Mouse (Mus musculus): Measurements from ENCODE around the gene Smox. TPM values are rescaled to one million over a fixed set of nuclear protein-coding genes. Genes with fewer than 3 reads are reported as not detected.

Gene Smox
- polyA plus RNA-seq, 1 experiment from 2014 or later = 35.7 TPM

GRCm38 (mm10) chr2:131562586-131563122 is 71.4 kb downstream of the Smox start:
- Histone ChIP-seq H3K4me1 (ENCODE audit: control insufficient read depth, insufficient read depth, low read length) (peaks cover 12% of the 10 kb centered on the region), H3K9ac (ENCODE audit: low read length) (peak overlapping the region; percentile 65), H3K27me3 (ENCODE audit: control insufficient read depth, insufficient read depth, low read length) (peaks cover 61% of the 10 kb centered on the region), H3K4me2 (ENCODE audit: low read depth, low read length) (peak overlapping the region; percentile 75), H3K9me3 (replicated peaks; ENCODE audit: control insufficient read depth, low read length) (no peaks in the 10 kb centered on the region), H3K36me3 (ENCODE audit: control insufficient read depth, insufficient read depth, low read length) (no peaks in the 10 kb centered on the region), H3K27ac (ENCODE audit: low read length) (no peak overlapping the region), H3K4me3 (replicated peaks; ENCODE audit: low read length) (peak overlapping the region; percentile 53)
- peak; percentile 44; the same call in 1 of the 2 replicates for ATAC-seq (ENCODE audit: insufficient read depth, low FRiP score)
- WGBS = under 1% methylated on average over 28 of the region's 30 CpGs

Other genes with a start within 250 kb of the Smox start
- 24.2 and 25.0 TPM in 2 replicates for gene Pank2, start 229.0 kb upstream of the Smox start, polyA plus RNA-seq (2015; fragmentation: Nextera tagmentation; extraction: Ambion mirVana)
- gene Rnf24, start 138.6 kb upstream of the Smox start, polyA plus RNA-seq (2015; fragmentation: Nextera tagmentation; extraction: Ambion mirVana) = 2.9 and 3.0 TPM in 2 replicates
- gene Adra1d, start 70.8 kb downstream of the Smox start, polyA plus RNA-seq (2015; fragmentation: Nextera tagmentation; extraction: Ambion mirVana) = 0.22 and 0.42 TPM in 2 replicates